Mouse (Mus musculus) heart, embryonic 11.5 days (tissue): Measurements from ENCODE around the gene Csn1s2b. TPM values are rescaled to one million over a fixed set of nuclear protein-coding genes. Genes with fewer than 3 reads are reported as not detected.
"Not testable (repeated sequence)": the region's sequence is repeated elsewhere in the genome, so short reads cannot be mapped to it uniquely, and the experiment has no call there.

ENCODE experiments used
- ATAC-seq: fragments of 200-750 bp; cut with Nextera tagmentation; replicated peaks from 2 replicates; pipeline ENCODE4 v1.8.0; 2017; ENCODE audit warnings: moderate library complexity; ENCODE audit not compliant: insufficient number of reproducible peaks, low FRiP score, low TSS enrichment
- H3K27ac ChIP-seq: fragments of 300-500 bp; sonication (generic); 2 replicates; pipeline ENCODE4 v1.5.1; 2014; ENCODE audit warnings: mild to moderate bottlenecking, low read depth, low read length
- H3K27me3 ChIP-seq: fragments of 300-500 bp; sonication (generic); 2 replicates; pipeline ENCODE4 v1.6.1; 2014; ENCODE audit warnings: mild to moderate bottlenecking, low read length, mixed read lengths; ENCODE audit not compliant: control insufficient read depth, insufficient read depth
- H3K36me3 ChIP-seq: fragments of 300-500 bp; sonication (generic); 2 replicates; pipeline ENCODE4 v1.6.1; 2014; ENCODE audit warnings: mild to moderate bottlenecking, low read length, moderate library complexity, mixed read lengths; ENCODE audit not compliant: control insufficient read depth, insufficient read depth
- H3K4me1 ChIP-seq: fragments of 300-500 bp; sonication (generic); 2 replicates; pipeline ENCODE4 v1.6.1; 2014; ENCODE audit warnings: low read length; ENCODE audit not compliant: control insufficient read depth, insufficient read depth
- H3K4me2 ChIP-seq: fragments of 300-500 bp; sonication (generic); 2 replicates; pipeline ENCODE4 v1.6.1; 2014; ENCODE audit warnings: mild to moderate bottlenecking, moderate library complexity
- H3K4me3 ChIP-seq: fragments of 300-500 bp; sonication (generic); 2 replicates; pipeline ENCODE4 v1.5.1; 2014; ENCODE audit warnings: low read depth, low read length
- H3K9ac ChIP-seq: fragments of 300-500 bp; sonication (generic); 2 replicates; pipeline ENCODE4 v1.6.1; 2014; ENCODE audit warnings: mild to moderate bottlenecking, low read depth, low read length, moderate library complexity
- H3K9me3 ChIP-seq: fragments of 300-500 bp; sonication (generic); replicated peaks from 2 replicates; pipeline ENCODE4 v1.6.1; 2016; ENCODE audit warnings: low read length; ENCODE audit not compliant: control insufficient read depth
- WGBS: fragments of 180-500 bp; shearing (Covaris S2); extraction: QIAGEN DNeasy Blood & Tissue Kit; methylation state at CpG from one replicate; pipeline ENCODE4 v1.1.7; 2014; ENCODE audit not compliant: insufficient replicate concordance; 5-methylcytosine and 5-hydroxymethylcytosine counted together
- polyA plus RNA-seq: library from polyadenylated mRNA; unstranded; fragments of >200 nt; fragmentation: Nextera tagmentation; extraction: Ambion mirVana; gene quantifications from 2 replicates; pipeline ENCODE4 v1.2.1, GENCODE M21; 2014

The Csn1s2b gene
- not detected in 2 replicates for polyA plus RNA-seq

DNA sequence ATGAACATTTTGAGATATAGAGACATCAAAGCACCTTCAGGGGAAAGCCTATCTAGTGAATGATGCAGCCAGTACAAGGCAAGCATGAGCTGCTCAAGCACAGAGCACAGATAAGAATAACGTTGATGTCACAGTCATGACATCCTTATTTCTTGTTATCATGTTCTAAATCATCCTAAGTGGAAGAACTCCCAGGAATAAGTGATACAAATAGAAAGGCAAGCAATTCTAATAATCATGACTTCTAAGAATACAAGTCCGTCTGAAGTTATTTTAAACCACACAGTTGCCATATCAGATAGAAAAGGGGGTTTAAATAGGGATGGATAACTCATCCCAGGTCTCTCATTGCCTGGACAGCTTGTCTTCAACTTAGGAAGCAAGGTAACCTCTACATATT, at the start of gene Csn1s2b:
TSS of gene Csn1s2b (plus strand) at position 301 of the 400 bp plus-strand sequence.
- Histone ChIP-seq H3K36me3 (no peaks in the 10 kb centered on the region), H3K4me3 (no peak within 1 kb of the TSS), H3K27me3 (no peaks in the 10 kb centered on the region), H3K9ac (no peak within 1 kb of the TSS), H3K4me1 (no peaks in the 10 kb centered on the region), H3K9me3 (no peaks in the 10 kb centered on the region), H3K27ac (no peak within 1 kb of the TSS), H3K4me2 (no peak within 1 kb of the TSS)
- no peak for ATAC-seq
- 53% methylated on average over 2 of the region's 2 CpGs for WGBS

DNA sequence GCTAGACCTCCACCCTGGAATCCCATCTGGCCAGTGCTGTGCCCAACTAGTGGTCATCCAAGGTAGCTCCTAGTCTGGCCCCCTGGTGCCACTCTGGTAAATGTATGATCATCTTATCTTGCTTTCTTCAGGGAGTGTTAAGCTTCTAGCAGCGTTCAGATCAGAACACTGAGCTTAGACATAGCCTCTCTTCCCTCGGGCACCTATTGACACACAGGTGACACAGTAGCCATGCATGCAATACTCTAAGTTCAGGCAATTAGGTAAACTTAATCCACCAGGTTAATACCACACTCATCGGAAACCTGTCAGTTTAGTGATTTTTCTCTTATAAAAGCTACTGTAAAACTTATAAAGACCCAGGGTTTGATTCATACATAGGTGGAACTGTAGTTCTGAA, 43.3 kb upstream of the Csn1s2b start:
- Histone ChIP-seq H3K27me3 (no peaks in the 10 kb centered on the region), H3K4me2 (no peak overlapping the region), H3K27ac (no peak overlapping the region), H3K9me3 (no peaks in the 10 kb centered on the region), H3K4me3 (no peak overlapping the region), H3K9ac (no peak overlapping the region), H3K4me1 (no peaks in the 10 kb centered on the region), H3K36me3 (no peaks in the 10 kb centered on the region)
- ATAC-seq = no peak
- WGBS = 65% methylated on average over 3 of the region's 3 CpGs

GRCm38 (mm10) chr5:87772151-87772550, 35.7 kb upstream of the Csn1s2b start:
- H3K36me3 ChIP-seq, H3K9me3 ChIP-seq, ATAC-seq, H3K27ac ChIP-seq, H3K4me3 ChIP-seq, H3K4me1 ChIP-seq, H3K27me3 ChIP-seq, H3K4me2 ChIP-seq, H3K9ac ChIP-seq: not testable (repeated sequence)
- WGBS = 44% methylated on average over 2 of the region's 2 CpGs

GRCm38 (mm10) chr5:87774267-87774666, 33.6 kb upstream of the Csn1s2b start, which contains the start of gene Csn1s2a:
Gene Csn1s2a (plus strand): TSS chr5:87774567.
- Histone ChIP-seq H3K9ac (no peak within 1 kb of the TSS), H3K9me3 (no peaks in the 10 kb centered on the region), H3K36me3 (no peaks in the 10 kb centered on the region), H3K27ac (no peak within 1 kb of the TSS), H3K4me2 (no peak within 1 kb of the TSS), H3K27me3 (no peaks in the 10 kb centered on the region), H3K4me1 (no peaks in the 10 kb centered on the region), H3K4me3 (no peak within 1 kb of the TSS)
- ATAC-seq = no peak
- WGBS = 72% methylated on average over 1 of the region's 1 CpGs

GRCm38 (mm10) chr5:87782731-87783130, 25.2 kb upstream of the Csn1s2b start:
- no peak for ATAC-seq

GRCm38 (mm10) chr5:87809253-87809652, 1.4 kb downstream of the Csn1s2b start:
- Histone ChIP-seq H3K27me3 (no peaks in the 10 kb centered on the region), H3K4me3 (no peak overlapping the region)
- ATAC-seq = no peak

More at GRCm38 (mm10) chr5:87782731-87783130, 25.2 kb upstream of the Csn1s2b start:
- Histone ChIP-seq H3K9ac (no peak overlapping the region), H3K9me3 (no peaks in the 10 kb centered on the region), H3K4me2 (no peak overlapping the region), H3K27me3 (no peaks in the 10 kb centered on the region), H3K27ac (no peak overlapping the region), H3K4me1 (no peaks in the 10 kb centered on the region), H3K36me3 (no peaks in the 10 kb centered on the region), H3K4me3 (no peak overlapping the region)
- WGBS = 40% methylated on average over 4 of the region's 4 CpGs

DNA sequence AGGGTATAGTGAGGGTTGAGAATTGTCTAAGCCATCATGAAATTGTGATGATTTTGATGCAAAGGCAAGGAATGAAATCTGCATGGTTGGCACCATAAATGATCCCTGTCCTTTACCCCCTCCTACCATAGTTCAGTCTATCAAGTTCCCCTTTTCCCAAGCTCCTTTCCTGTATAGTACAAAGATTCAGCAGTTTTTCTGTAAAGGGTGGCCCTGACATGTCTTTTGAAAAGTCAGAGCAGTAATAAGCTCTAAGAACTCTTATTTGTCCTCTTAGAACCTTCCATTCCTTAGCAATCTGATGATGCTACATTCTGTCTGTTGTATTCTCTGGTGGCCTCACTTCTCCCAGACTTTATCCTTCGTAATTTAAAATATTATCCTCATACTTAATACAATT, 17.5 kb downstream of the Csn1s2b start, which contains the start of gene Prr27:
TSS of gene Prr27 (plus strand) at position 301 of the 400 bp plus-strand sequence.
- Histone ChIP-seq H3K4me2 (no peak within 1 kb of the TSS), H3K27me3 (no peaks in the 10 kb centered on the region), H3K9me3 (no peaks in the 10 kb centered on the region), H3K36me3 (no peaks in the 10 kb centered on the region), H3K4me3 (no peak within 1 kb of the TSS), H3K9ac (no peak within 1 kb of the TSS), H3K27ac (no peak within 1 kb of the TSS), H3K4me1 (no peaks in the 10 kb centered on the region)
- WGBS = 69% methylated on average over 1 of the region's 1 CpGs
- ATAC-seq = no peak

More at GRCm38 (mm10) chr5:87809253-87809652, 1.4 kb downstream of the Csn1s2b start:
- Histone ChIP-seq H3K27ac (no peak overlapping the region), H3K9me3 (no peaks in the 10 kb centered on the region), H3K4me2 (no peak overlapping the region), H3K9ac (no peak overlapping the region), H3K4me1 (no peaks in the 10 kb centered on the region), H3K36me3 (no peaks in the 10 kb centered on the region)
- 64% methylated on average over 2 of the region's 2 CpGs for WGBS

- no peaks in the 10 kb centered on the region for H3K4me1 ChIP-seq
- H3K4me3 ChIP-seq = no peak overlapping the region
- H3K27ac ChIP-seq = no peak overlapping the region
- no peak overlapping the region for H3K9ac ChIP-seq
- H3K9me3 ChIP-seq = no peaks in the 10 kb centered on the region
- ATAC-seq = no peak
- WGBS = 72% methylated on average over 3 of the region's 3 CpGs
- H3K27me3 ChIP-seq = no peaks in the 10 kb centered on the region
- H3K4me2 ChIP-seq = no peak overlapping the region
- H3K36me3 ChIP-seq = no peaks in the 10 kb centered on the region
Observed at GRCm38 (mm10) chr5:87855136-87855716, 47.3 kb downstream of the Csn1s2b start.

GRCm38 (mm10) chr5:87870084-87870483, 62.2 kb downstream of the Csn1s2b start:
- H3K4me1 ChIP-seq = no peaks in the 10 kb centered on the region
- H3K9ac ChIP-seq = no peak overlapping the region
- no peak overlapping the region for H3K4me2 ChIP-seq
- no peaks in the 10 kb centered on the region for H3K27me3 ChIP-seq
- H3K9me3 ChIP-seq = no peaks in the 10 kb centered on the region
- 67% methylated on average over 2 of the region's 2 CpGs for WGBS
- no peak overlapping the region for H3K27ac ChIP-seq
- no peak overlapping the region for H3K4me3 ChIP-seq
- no peak for ATAC-seq
- no peaks in the 10 kb centered on the region for H3K36me3 ChIP-seq
